Mouse (Mus musculus) megakaryocyte, embryonic 14.5 days (primary cell): Measurements from ENCODE around the gene Fbxl7. TPM values are rescaled to one million over a fixed set of nuclear protein-coding genes. Genes with fewer than 3 reads are reported as not detected.

Experiments
- H3K27me3 ChIP-seq: replicated peaks from 2 replicates; pipeline ENCODE3; 2012; ENCODE audit warnings: inconsistent platforms
- H3K36me3 ChIP-seq: replicated peaks from 2 replicates; pipeline ENCODE3; 2012; ENCODE audit warnings: low read length, inconsistent platforms, mixed read lengths
- H3K4me1 ChIP-seq: 2 replicates; pipeline ENCODE4 v1.6.1; 2012; ENCODE audit warnings: inconsistent platforms
- H3K4me3 ChIP-seq: replicated peaks from 2 replicates; pipeline ENCODE3; 2012; ENCODE audit warnings: moderate library complexity, mild to moderate bottlenecking, inconsistent platforms
- H3K9me3 ChIP-seq: 2 replicates; pipeline ENCODE4 v1.6.1; 2012; ENCODE audit warnings: inconsistent platforms
- FLI1 ChIP-seq: IDR thresholded peaks from 2 replicates; pipeline ENCODE4 v1.6.1; 2012; ENCODE audit warnings: low read length, inconsistent platforms, mixed read lengths
- GATA1 ChIP-seq: IDR thresholded peaks from 3 replicates; pipeline ENCODE4 v1.6.1; 2012; ENCODE audit warnings: mixed read lengths, low read length, inconsistent platforms, borderline replicate concordance
- polyA plus RNA-seq: library from polyadenylated mRNA; stranded (reverse); fragments of >175 nt; gene quantifications from 2 replicates; pipeline ENCODE4 v1.2.3, GENCODE M21; 2012; ENCODE audit warnings: low replicate concordance; ENCODE audit not compliant: insufficient read depth

The Fbxl7 gene
- polyA plus RNA-seq, 1 experiment, result 0.04 TPM

GRCm38 (mm10) chr15:26831141-26831540 is 64.2 kb downstream of the Fbxl7 start:
- H3K4me3 ChIP-seq, result no peak overlapping the region

DNA sequence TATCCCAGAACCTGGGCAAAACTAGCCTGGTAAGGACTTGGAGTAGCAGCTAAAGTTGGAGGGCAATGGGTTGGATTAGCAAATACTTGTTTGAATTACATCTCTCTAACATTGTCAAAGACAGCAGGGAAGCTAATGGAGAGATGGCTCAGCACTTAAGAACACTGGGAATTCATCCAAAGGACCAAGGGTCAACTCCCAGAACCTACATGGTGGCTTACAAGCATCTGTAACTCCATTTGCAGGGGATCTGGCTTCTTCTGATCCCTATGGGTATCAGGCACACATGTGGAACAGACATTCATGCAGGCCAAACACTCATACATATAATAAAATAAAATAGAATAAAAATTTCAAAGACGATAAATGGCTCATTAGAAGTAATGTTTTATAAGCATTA is 78.4 kb downstream of the Fbxl7 start:
- Histone ChIP-seq H3K4me1 (no peaks in the 10 kb centered on the region), H3K27me3 (no peaks in the 10 kb centered on the region), H3K4me3 (no peak overlapping the region), H3K9me3 (peaks cover 11% of the 10 kb centered on the region; the same call in 1 of the 2 replicates), H3K36me3 (no peaks in the 10 kb centered on the region)
- TF ChIP-seq GATA1 (no peak), FLI1 (no peak)

More at GRCm38 (mm10) chr15:26831141-26831540, 64.2 kb downstream of the Fbxl7 start:
- no peaks in the 10 kb centered on the region for H3K36me3 ChIP-seq
- TF ChIP-seq FLI1 (no peak), GATA1 (no peak)
- H3K4me1 ChIP-seq, result no peaks in the 10 kb centered on the region
- H3K9me3 ChIP-seq, result no peaks in the 10 kb centered on the region
- no peaks in the 10 kb centered on the region for H3K27me3 ChIP-seq

GRCm38 (mm10) chr15:26812856-26813255 is 82.5 kb downstream of the Fbxl7 start:
- TF ChIP-seq GATA1 (no peak), FLI1 (no peak)
- H3K4me1 ChIP-seq, result no peaks in the 10 kb centered on the region
- H3K4me3 ChIP-seq, result no peak overlapping the region
- H3K36me3 ChIP-seq, result no peaks in the 10 kb centered on the region
- peaks cover 25% of the 10 kb centered on the region for H3K9me3 ChIP-seq
- H3K27me3 ChIP-seq, result no peaks in the 10 kb centered on the region

GRCm38 (mm10) chr15:26809569-26809968 is 85.8 kb downstream of the Fbxl7 start:
- Histone ChIP-seq H3K4me1 (no peaks in the 10 kb centered on the region), H3K36me3 (no peaks in the 10 kb centered on the region), H3K4me3 (no peak overlapping the region), H3K9me3 (peaks cover 18% of the 10 kb centered on the region), H3K27me3 (no peaks in the 10 kb centered on the region)
- no peak for TF ChIP-seq FLI1
- no peak for TF ChIP-seq GATA1

GRCm38 (mm10) chr15:26804046-26804445 is 91.3 kb downstream of the Fbxl7 start:
- H3K4me1 ChIP-seq, result no peaks in the 10 kb centered on the region
- H3K27me3 ChIP-seq, result no peaks in the 10 kb centered on the region
- TF ChIP-seq FLI1, result no peak
- no peak for TF ChIP-seq GATA1
- no peaks in the 10 kb centered on the region for H3K36me3 ChIP-seq
- no peak overlapping the region for H3K4me3 ChIP-seq
- H3K9me3 ChIP-seq, result peaks cover 12% of the 10 kb centered on the region

GRCm38 (mm10) chr15:26799457-26800021 is 95.8 kb downstream of the Fbxl7 start:
- Histone ChIP-seq H3K4me1 (no peaks in the 10 kb centered on the region), H3K9me3 (peaks cover 10% of the 10 kb centered on the region; the same call in 1 of the 2 replicates), H3K36me3 (no peaks in the 10 kb centered on the region), H3K27me3 (no peaks in the 10 kb centered on the region), H3K4me3 (no peak overlapping the region)
- TF ChIP-seq FLI1, result no peak
- TF ChIP-seq GATA1, result no peak

- TF ChIP-seq FLI1 (no peak), GATA1 (no peak)
- H3K4me1 ChIP-seq, result no peaks in the 10 kb centered on the region
Measured at GRCm38 (mm10) chr15:26795937-26796336, 99.4 kb downstream of the Fbxl7 start.

GRCm38 (mm10) chr15:26795518-26795917 is 99.9 kb downstream of the Fbxl7 start:
- Histone ChIP-seq H3K4me3 (no peak overlapping the region), H3K9me3 (peaks cover 7% of the 10 kb centered on the region; the same call in 1 of the 2 replicates), H3K36me3 (no peaks in the 10 kb centered on the region), H3K27me3 (no peaks in the 10 kb centered on the region), H3K4me1 (no peaks in the 10 kb centered on the region)
- TF ChIP-seq FLI1 (no peak), GATA1 (no peak)

More at GRCm38 (mm10) chr15:26795937-26796336, 99.4 kb downstream of the Fbxl7 start:
- Histone ChIP-seq H3K9me3 (peaks cover 7% of the 10 kb centered on the region; the same call in 1 of the 2 replicates), H3K36me3 (no peaks in the 10 kb centered on the region), H3K4me3 (no peak overlapping the region), H3K27me3 (no peaks in the 10 kb centered on the region)

DNA sequence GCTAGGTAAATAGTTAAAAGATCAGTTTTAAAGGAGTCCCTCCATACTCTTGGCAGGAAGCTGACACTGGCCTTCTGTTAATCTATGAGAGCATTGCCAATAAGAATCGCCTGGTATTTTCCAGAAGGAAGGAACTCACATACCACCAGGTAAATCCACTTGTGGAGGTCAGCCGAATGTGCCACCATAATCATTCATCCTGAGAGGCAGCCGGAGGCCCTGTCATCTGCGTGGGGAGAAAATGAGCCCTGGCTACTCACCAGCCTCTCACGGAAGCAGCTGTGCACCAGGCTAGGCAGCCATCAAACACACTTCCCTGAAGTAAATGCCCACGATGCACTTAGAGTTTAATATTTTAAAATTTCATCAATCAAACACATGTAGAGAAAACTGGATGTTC is 108.2 kb downstream of the Fbxl7 start:
- H3K27me3 ChIP-seq, result no peaks in the 10 kb centered on the region
- TF ChIP-seq FLI1 (no peak), GATA1 (no peak)
- H3K4me3 ChIP-seq, result no peak overlapping the region

DNA sequence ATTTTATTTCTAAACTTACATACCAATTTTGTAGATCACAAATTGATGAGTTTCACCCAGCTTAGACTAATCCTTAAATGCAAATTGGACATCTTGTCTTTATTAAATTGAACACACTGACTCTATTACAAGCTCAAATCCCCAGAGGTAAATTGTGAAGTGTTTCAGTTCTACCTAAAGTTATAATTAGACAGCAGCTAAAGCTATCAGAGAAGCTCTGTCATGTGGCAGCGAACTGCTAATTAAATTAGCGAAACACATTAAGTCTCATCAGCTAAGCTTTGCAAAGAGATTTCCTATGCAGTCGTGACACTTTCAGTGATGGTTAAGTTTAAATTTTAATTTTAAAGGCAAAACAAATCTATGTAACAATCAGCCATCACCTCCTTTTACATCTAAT is 114.8 kb downstream of the Fbxl7 start:
- no peak overlapping the region for H3K4me3 ChIP-seq
- TF ChIP-seq FLI1, result no peak
- no peak for TF ChIP-seq GATA1
- no peaks in the 10 kb centered on the region for H3K4me1 ChIP-seq

More for the DNA sequence above, 108.2 kb downstream of the Fbxl7 start:
- Histone ChIP-seq H3K4me1 (no peaks in the 10 kb centered on the region), H3K36me3 (no peaks in the 10 kb centered on the region), H3K9me3 (peaks cover 13% of the 10 kb centered on the region)

More for the DNA sequence above, 114.8 kb downstream of the Fbxl7 start:
- H3K27me3 ChIP-seq, result no peaks in the 10 kb centered on the region
- no peaks in the 10 kb centered on the region for H3K36me3 ChIP-seq
- peaks cover 5% of the 10 kb centered on the region for H3K9me3 ChIP-seq
